Mouse (Mus musculus) stomach, postnatal 0 days (tissue): ENCODE data around the gene Lpo.

ENCODE experiments used
- CTCF ChIP-seq: IDR thresholded peaks from 2 replicates; pipeline ENCODE4 v1.5.1; 2016; ENCODE audit warnings: antibody characterized with exemption, low read depth, mild to moderate bottlenecking, moderate library complexity
- EP300 ChIP-seq: optimal IDR thresholded peaks from 2 replicates; pipeline ENCODE3; 2016; ENCODE audit warnings: antibody characterized with exemption

GRCm38 (mm10) chr11:87805448-87805847, 22.6 kb downstream of the Lpo start:
- TF ChIP-seq EP300 (no peak), CTCF (peak; percentile 67)
